Mouse (Mus musculus) layer of hippocampus, postnatal 10 days (tissue): ENCODE measurements around the gene Klk6. TPM values are rescaled to one million over a fixed set of nuclear protein-coding genes. Genes with fewer than 3 reads are reported as not detected.

ENCODE experiments used
- DNase-seq, 2 experiments: peaks; one replicate each; pipeline ENCODE4 v3.0.0; 2021; ENCODE audit warnings: low spot score in 2 of 2
- total RNA-seq, 2 experiments: library from RNA; stranded (reverse); gene quantifications; 2 replicates each; pipeline ENCODE4 v1.2.3; 2021

The Klk6 gene
- total RNA-seq, 2 experiments from 2014 or later: not detected

GRCm38 (mm10) chr7:43821581-43821980, 2.7 kb upstream of the Klk6 start:
- DNase-seq: no peak

- no peak for DNase-seq
Observed at GRCm38 (mm10) chr7:43826056-43826455, 1.8 kb downstream of the Klk6 start.

- DNase-seq: no peak
Observed at GRCm38 (mm10) chr7:43827706-43828105, 3.4 kb downstream of the Klk6 start.

- no peak for DNase-seq
Observed at GRCm38 (mm10) chr7:43829006-43829405, 4.7 kb downstream of the Klk6 start.

- DNase-seq: no peak
Observed at GRCm38 (mm10) chr7:43841701-43842100, 17.4 kb downstream of the Klk6 start, which contains the start of gene Klk5. TSS of gene Klk5 (plus strand) at chr7:43841971.

- DNase-seq: no peak
Observed at GRCm38 (mm10) chr7:43843801-43844200, 19.5 kb downstream of the Klk6 start.

GRCm38 (mm10) chr7:43851616-43852015, 27.3 kb downstream of the Klk6 start:
- no peak for DNase-seq

GRCm38 (mm10) chr7:43854642-43855380, 30.5 kb downstream of the Klk6 start:
- DNase-seq: no peak

GRCm38 (mm10) chr7:43855709-43856108, 31.4 kb downstream of the Klk6 start:
- no peak for DNase-seq

- no peak for DNase-seq
Observed at GRCm38 (mm10) chr7:43856307-43856706, 32.0 kb downstream of the Klk6 start.

GRCm38 (mm10) chr7:43857501-43857900, 33.2 kb downstream of the Klk6 start:
- DNase-seq: no peak

- DNase-seq: no peak
Observed at GRCm38 (mm10) chr7:43860411-43860810, 36.1 kb downstream of the Klk6 start.

- DNase-seq: peak; percentile 84 to 85
Observed at GRCm38 (mm10) chr7:43873237-43873636, 48.9 kb downstream of the Klk6 start.

- DNase-seq: no peak
Observed at GRCm38 (mm10) chr7:43873674-43874073, 49.4 kb downstream of the Klk6 start.

- DNase-seq: no peak
Observed at GRCm38 (mm10) chr7:43874868-43875375, 50.6 kb downstream of the Klk6 start.

- no peak for DNase-seq
Observed at GRCm38 (mm10) chr7:43876444-43876843, 52.1 kb downstream of the Klk6 start.

GRCm38 (mm10) chr7:43878281-43878680, 54.0 kb downstream of the Klk6 start:
- no peak for DNase-seq

- DNase-seq: no peak
Observed at GRCm38 (mm10) chr7:43880912-43881311, 56.6 kb downstream of the Klk6 start, which contains the start of gene Klk4. TSS of gene Klk4 (plus strand) at chr7:43881160.

Other genes starting within 250 kb of the Klk6 start
- 10 to 100 TPM; 19.9 to 25.9 TPM for gene Zfp719, start 244.9 kb upstream of the Klk6 start, total RNA-seq
- gene Zfp819, start 217.3 kb upstream of the Klk6 start, total RNA-seq: under 1 TPM in 1 of 2 experiments, not detected in 1; 0.36 TPM
- under 1 TPM in 1 of 2 experiments, not detected in 1; 0.16 TPM for gene Ceacam18, start 189.8 kb upstream of the Klk6 start, total RNA-seq
- gene Siglece, start 164.3 kb upstream of the Klk6 start, total RNA-seq: 1 to 10 TPM in 1 of 2 experiments, under 1 TPM in 1; 0.71 to 1.0 TPM
- gene Ctu1, start 152.5 kb upstream of the Klk6 start, total RNA-seq: 10 to 100 TPM; 15.0 to 15.2 TPM
- gene Klk14, start 134.1 kb upstream of the Klk6 start, total RNA-seq: under 1 TPM in 1 of 2 experiments, not detected in 1; 0.27 TPM
- gene Klk13, start 111.9 kb upstream of the Klk6 start, total RNA-seq: not detected
- gene Klk12, start 55.6 kb upstream of the Klk6 start, total RNA-seq: not detected
- gene Klk11, start 49.9 kb upstream of the Klk6 start, total RNA-seq: not detected
- gene Klk10, start 43.5 kb upstream of the Klk6 start, total RNA-seq: under 1 TPM; 0.31 to 0.43 TPM
- not detected for gene Klk9, start 32.6 kb upstream of the Klk6 start, total RNA-seq
- 10 to 100 TPM; 23.5 to 25.0 TPM for gene Klk8, start 26.9 kb upstream of the Klk6 start, total RNA-seq
- gene Klk7, start 13.2 kb upstream of the Klk6 start, total RNA-seq: under 1 TPM; 0.29 to 0.62 TPM
- gene Klk5, start 17.5 kb downstream of the Klk6 start, total RNA-seq: not detected
- gene Klk4, start 56.7 kb downstream of the Klk6 start, total RNA-seq: not detected
- gene Klk15, start 109.2 kb downstream of the Klk6 start, total RNA-seq: not detected
- gene Klk1b8, start 126.2 kb downstream of the Klk6 start, total RNA-seq: not detected
- gene Klk1b1, start 142.3 kb downstream of the Klk6 start, total RNA-seq: not detected
- not detected for gene Klk1b9, start 151.6 kb downstream of the Klk6 start, total RNA-seq
- gene Klk1b11, start 171.4 kb downstream of the Klk6 start, total RNA-seq: not detected
- not detected for gene Klk1b26, start 187.7 kb downstream of the Klk6 start, total RNA-seq
- not detected for gene Klk1b27, start 227.8 kb downstream of the Klk6 start, total RNA-seq